Mouse (Mus musculus) intestine, embryonic 14.5 days (tissue): ENCODE results near the gene Ccdc92b. TPM values are rescaled to one million over a fixed set of nuclear protein-coding genes. Genes with fewer than 3 reads are reported as not detected.

Experiments used
- ATAC-seq: fragments of 200-750 bp; cut with Nextera tagmentation; replicated peaks from 2 replicates; pipeline ENCODE4 v1.8.0; 2017; ENCODE audit warnings: low read depth, moderate number of reproducible peaks, moderate TSS enrichment, moderate library complexity; ENCODE audit not compliant: low FRiP score, low TSS enrichment
- DNase-seq: peaks from one replicate; pipeline ENCODE4 v3.0.0-alpha.2; 2018; ENCODE audit warnings: low spot score
- H3K27ac ChIP-seq: fragments of 300-500 bp; sonication (generic); 2 replicates; pipeline ENCODE4 v1.5.1; 2014; ENCODE audit warnings: low read depth, mild to moderate bottlenecking, control low read depth
- H3K27me3 ChIP-seq: fragments of 300-500 bp; sonication (generic); replicated peaks from 2 replicates; pipeline ENCODE4 v1.6.1; 2014; ENCODE audit warnings: low read length, control low read depth; ENCODE audit not compliant: control insufficient read depth, insufficient read depth
- H3K36me3 ChIP-seq: fragments of 300-500 bp; sonication (generic); 2 replicates; pipeline ENCODE4 v1.6.1; 2014; ENCODE audit warnings: low read length, control low read depth; ENCODE audit not compliant: control insufficient read depth, insufficient read depth
- H3K4me1 ChIP-seq: fragments of 300-500 bp; sonication (generic); replicated peaks from 2 replicates; pipeline ENCODE4 v1.6.1; 2014; ENCODE audit warnings: low read length, control low read depth, mixed read lengths; ENCODE audit not compliant: control insufficient read depth, insufficient read depth
- H3K4me2 ChIP-seq: fragments of 300-500 bp; sonication (generic); 2 replicates; pipeline ENCODE4 v1.6.1; 2014; ENCODE audit warnings: low read length
- H3K4me3 ChIP-seq: fragments of 300-500 bp; sonication (generic); 2 replicates; pipeline ENCODE4 v1.5.1; 2014; ENCODE audit warnings: low read depth, low read length, control low read depth, mixed read lengths
- H3K9ac ChIP-seq: fragments of 300-500 bp; sonication (generic); 2 replicates; pipeline ENCODE4 v1.6.1; 2014; ENCODE audit warnings: mild to moderate bottlenecking, low read length
- H3K9me3 ChIP-seq: fragments of 300-500 bp; sonication (generic); 2 replicates; pipeline ENCODE4 v1.6.1; 2016; ENCODE audit warnings: low read length, control low read depth; ENCODE audit not compliant: control insufficient read depth
- WGBS: fragments of 180-500 bp; shearing (Covaris S2); extraction: QIAGEN DNeasy Blood & Tissue Kit; methylation state at CpG from one replicate; pipeline ENCODE4 v1.1.7; 2014; 5-methylcytosine and 5-hydroxymethylcytosine counted together
- polyA plus RNA-seq: library from polyadenylated mRNA; unstranded; fragments of >200 nt; fragmentation: Nextera tagmentation; extraction: Ambion mirVana; gene quantifications from 2 replicates; pipeline ENCODE4 v1.2.1, GENCODE M21; 2014

Gene Ccdc92b
- polyA plus RNA-seq, 1 experiment from 2014 or later, result 0.74 TPM

DNA sequence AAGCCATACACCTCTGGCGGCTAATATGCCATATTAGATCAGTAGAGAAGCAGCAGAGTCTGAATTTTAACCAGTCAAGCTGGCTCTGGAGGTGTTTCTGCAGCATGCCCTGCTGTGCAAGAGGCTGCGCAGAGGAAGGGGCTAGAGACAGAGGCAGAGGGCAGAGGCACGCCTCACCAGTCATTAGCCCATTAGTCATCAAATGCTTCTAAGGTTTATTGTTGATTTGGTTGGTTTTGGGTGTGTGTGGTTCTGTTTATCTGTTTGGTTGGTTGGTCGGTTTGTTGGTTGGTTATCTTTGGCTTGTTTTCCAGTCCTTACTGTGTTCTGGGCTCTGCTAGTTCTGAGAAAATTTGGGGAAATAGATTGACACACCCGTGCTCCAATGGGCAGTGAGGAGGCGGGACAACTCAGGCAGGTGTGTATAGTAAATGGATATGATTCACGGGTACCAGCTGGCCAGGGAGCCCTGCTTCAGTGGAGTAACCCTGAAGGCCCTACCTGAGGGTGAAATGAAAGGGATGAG lies 35.5 kb upstream of the Ccdc92b start:
- Histone ChIP-seq H3K36me3 (no peaks in the 10 kb centered on the region), H3K4me1 (no peaks in the 10 kb centered on the region), H3K9me3 (no peaks in the 10 kb centered on the region), H3K4me3 (no peak overlapping the region), H3K27me3 (peaks cover 26% of the 10 kb centered on the region), H3K4me2 (no peak overlapping the region), H3K9ac (no peak overlapping the region), H3K27ac (no peak overlapping the region)
- ATAC-seq, result no peak
- no peak for DNase-seq
- WGBS, result 68% methylated on average over 7 of the region's 7 CpGs

DNA sequence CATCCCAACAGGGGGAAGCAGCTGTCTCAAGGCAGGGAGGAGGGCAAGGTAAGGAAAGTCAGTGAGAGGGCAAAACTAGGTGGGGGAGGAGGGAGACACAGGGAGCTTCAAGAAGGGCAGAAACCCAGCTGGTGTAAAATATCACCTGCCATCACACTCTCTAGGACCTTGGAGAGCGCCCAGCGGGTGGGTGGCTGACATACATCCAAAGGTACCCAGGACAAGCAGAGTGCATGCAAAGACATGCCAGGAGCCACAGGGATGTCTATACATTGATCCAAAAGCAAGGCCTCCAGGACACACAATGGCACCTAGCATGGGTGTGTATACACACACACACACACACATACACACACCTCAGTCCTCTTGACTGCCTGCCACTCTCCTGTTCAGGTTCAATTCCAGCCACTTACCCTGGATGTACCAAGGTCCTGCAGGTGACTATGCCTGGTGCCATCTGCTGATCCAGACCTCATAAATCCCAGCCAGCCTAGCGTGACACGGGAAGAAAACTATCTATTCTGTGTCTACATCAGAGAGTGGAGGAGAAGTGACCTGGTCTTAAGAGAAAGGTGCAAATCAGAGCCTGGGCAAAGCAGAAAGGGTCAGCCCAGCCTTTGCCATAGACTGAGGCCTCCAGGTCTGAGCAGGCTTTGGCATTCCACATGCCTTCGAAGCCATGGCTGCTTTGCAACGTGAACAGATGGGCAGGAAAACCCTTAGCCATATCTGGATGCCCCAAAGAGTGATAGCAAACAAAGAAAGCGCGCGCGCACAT lies 34.3 kb upstream of the Ccdc92b start:
- H3K4me3 ChIP-seq, result no peak overlapping the region

DNA sequence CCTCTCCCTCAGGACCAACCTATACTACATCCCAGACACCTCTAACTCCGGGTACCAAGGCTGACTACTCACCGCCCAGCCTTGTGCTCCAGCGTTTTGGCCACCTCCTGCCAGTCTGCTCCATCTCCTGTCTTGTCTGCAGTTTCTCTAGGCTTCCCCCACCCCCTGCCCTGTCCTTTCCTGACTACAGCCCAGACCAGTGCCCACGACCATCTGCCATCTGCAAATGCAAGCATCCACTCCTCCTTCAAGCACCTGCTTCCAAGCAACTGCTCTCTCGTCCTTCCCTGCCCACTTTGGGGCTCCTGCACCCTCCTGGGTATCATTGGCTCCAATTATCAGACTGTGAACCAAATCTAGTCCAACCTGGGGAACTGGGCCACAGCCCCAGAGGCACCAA lies 33.0 kb upstream of the Ccdc92b start:
- no peak for ATAC-seq

More for the DNA sequence above, 34.3 kb upstream of the Ccdc92b start:
- no peak overlapping the region for H3K27ac ChIP-seq
- H3K9ac ChIP-seq, result no peak overlapping the region
- H3K9me3 ChIP-seq, result no peaks in the 10 kb centered on the region
- H3K27me3 ChIP-seq, result peaks cover 38% of the 10 kb centered on the region
- no peak overlapping the region for H3K4me2 ChIP-seq
- 0 out of 2 replicates have a peak, but pooled peaks cover 3% of the 10 kb centered on the region for H3K4me1 ChIP-seq
- no peak; the same call in 1 of the 2 replicates for ATAC-seq
- no peaks in the 10 kb centered on the region for H3K36me3 ChIP-seq
- 62% methylated on average over 10 of the region's 10 CpGs for WGBS
- peak; percentile 80 for DNase-seq

DNA sequence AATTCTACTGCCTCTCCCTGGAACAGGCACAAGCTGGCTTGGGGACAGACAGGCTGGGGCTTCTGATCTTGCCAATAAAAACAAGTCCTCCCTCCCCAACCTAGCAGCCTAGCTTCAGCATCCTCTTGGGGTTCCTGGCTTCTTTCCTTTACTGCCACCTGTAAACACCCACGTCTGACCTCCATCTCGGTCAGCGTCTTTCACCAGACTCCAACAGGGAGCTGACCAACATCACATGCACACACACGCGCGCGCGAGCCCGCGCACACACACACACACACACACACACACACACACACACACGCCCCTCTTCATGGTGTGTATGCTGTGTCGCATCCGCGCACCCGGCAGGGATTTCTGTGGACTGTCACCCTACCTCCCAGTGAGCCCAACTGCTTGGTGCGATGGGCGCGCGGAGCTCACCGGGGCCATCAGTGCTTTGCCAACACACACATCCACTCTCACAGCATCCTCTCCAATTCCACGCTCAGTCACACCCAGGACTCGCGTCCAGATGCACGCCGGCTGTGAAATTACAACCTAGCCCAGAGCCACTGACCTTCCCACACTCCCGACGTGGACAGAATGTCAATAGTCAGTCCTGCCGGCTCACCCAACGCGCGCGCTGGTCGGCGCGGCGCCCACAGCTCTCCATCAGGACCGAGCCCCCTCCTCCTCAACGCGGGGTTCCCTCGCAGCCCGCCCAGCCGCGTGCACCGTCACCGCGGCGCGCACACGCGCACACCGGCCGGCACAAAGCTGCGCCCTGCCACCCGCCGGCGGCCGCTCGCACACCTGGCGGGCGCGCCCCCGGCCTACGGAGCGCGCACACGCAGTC lies 29.8 kb upstream of the Ccdc92b start:
- Histone ChIP-seq H3K9me3 (no peaks in the 10 kb centered on the region), H3K9ac (no peak overlapping the region), H3K27me3 (peaks cover 68% of the 10 kb centered on the region), H3K27ac (no peak overlapping the region), H3K4me3 (peak overlapping the region; percentile 36), H3K4me2 (peak overlapping the region; percentile 58), H3K4me1 (0 out of 2 replicates have a peak, but pooled peaks cover 3% of the 10 kb centered on the region), H3K36me3 (no peaks in the 10 kb centered on the region)
- DNase-seq (peak; percentile 52), ATAC-seq (no peak)
- WGBS, result 4% methylated on average over 63 of the region's 66 CpGs

More for the DNA sequence above, 33.0 kb upstream of the Ccdc92b start:
- no peaks in the 10 kb centered on the region for H3K9me3 ChIP-seq
- H3K27ac ChIP-seq, result no peak overlapping the region
- H3K4me2 ChIP-seq, result no peak overlapping the region
- peaks cover 51% of the 10 kb centered on the region for H3K27me3 ChIP-seq
- no peak overlapping the region for H3K4me3 ChIP-seq
- H3K4me1 ChIP-seq, result 0 out of 2 replicates have a peak, but pooled peaks cover 3% of the 10 kb centered on the region
- no peaks in the 10 kb centered on the region for H3K36me3 ChIP-seq
- no peak for DNase-seq
- no peak overlapping the region for H3K9ac ChIP-seq
- WGBS, result 62% methylated on average over 5 of the region's 5 CpGs

DNA sequence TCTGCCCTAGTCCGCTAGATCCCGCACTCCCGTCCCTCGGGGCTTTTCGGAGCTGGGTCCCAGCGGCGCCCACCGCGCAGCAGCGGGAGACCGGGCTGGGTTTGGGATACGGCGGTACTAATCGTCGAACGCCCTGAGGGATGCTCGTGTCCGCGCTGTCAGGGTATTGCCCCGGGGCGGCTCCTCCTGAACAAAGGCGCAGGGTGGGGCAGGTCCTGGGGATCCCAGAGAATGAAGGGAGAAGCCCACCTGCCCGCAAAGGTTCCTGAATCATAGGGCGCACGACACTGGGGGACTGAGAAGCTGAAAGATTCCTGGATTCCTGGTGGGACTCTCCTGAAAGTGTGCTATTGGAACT lies 29.2 kb upstream of the Ccdc92b start:
- Histone ChIP-seq H3K9ac (no peak overlapping the region), H3K4me1 (0 out of 2 replicates have a peak, but pooled peaks cover 3% of the 10 kb centered on the region), H3K9me3 (no peaks in the 10 kb centered on the region), H3K27me3 (peaks cover 68% of the 10 kb centered on the region), H3K27ac (no peak overlapping the region), H3K36me3 (no peaks in the 10 kb centered on the region), H3K4me2 (peak overlapping the region; percentile 58), H3K4me3 (peak overlapping the region; percentile 36)
- ATAC-seq, result no peak
- WGBS, result under 1% methylated on average over 25 of the region's 25 CpGs
- no peak for DNase-seq

DNA sequence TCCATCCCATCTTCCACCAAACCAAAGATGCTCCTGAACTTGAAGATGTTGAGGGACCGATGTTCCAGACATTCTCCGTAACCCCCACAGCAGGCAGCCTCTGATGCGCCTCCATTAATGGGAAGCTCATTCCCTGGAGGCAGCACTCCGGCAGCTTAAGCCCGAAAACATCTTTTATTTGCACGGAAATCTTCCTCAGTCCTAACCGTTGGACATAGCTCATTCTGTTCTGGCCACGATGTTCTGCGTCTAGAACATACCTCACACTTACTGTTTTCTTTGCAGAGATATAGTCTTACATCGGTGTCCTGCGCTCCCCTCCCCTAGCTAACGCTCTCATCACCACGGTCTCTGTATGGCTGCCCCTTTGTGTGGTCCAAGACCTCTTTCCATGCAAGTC lies 28.7 kb upstream of the Ccdc92b start:
- Histone ChIP-seq H3K4me2 (no peak overlapping the region), H3K9ac (no peak overlapping the region), H3K36me3 (no peaks in the 10 kb centered on the region), H3K27me3 (peaks cover 68% of the 10 kb centered on the region), H3K9me3 (no peaks in the 10 kb centered on the region), H3K4me3 (no peak overlapping the region), H3K4me1 (0 out of 2 replicates have a peak, but pooled peaks cover 3% of the 10 kb centered on the region), H3K27ac (no peak overlapping the region)
- WGBS, result 37% methylated on average over 13 of the region's 13 CpGs
- DNase-seq (no peak), ATAC-seq (no peak)

DNA sequence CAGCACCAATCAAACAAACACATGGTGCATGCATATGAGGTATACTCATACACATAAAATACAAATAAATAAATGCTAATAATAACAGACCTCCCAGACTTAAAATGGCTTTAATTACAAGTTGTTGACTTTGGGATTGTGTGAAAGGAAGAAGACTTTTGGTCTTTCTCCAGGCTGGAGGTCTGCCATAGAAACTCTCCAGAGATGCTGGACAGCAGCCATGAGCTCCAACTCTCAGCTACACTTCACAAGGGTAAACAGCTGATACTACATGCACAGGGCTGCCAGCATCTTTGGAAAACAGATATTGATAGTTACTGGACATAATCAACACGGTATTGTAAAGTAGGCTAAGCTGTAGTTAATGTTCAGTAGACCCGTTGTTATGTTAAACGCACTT lies 27.2 kb upstream of the Ccdc92b start:
- Histone ChIP-seq H3K36me3 (no peaks in the 10 kb centered on the region), H3K4me1 (0 out of 2 replicates have a peak, but pooled peaks cover 3% of the 10 kb centered on the region), H3K27me3 (peaks cover 57% of the 10 kb centered on the region), H3K9me3 (no peaks in the 10 kb centered on the region), H3K9ac (no peak overlapping the region), H3K4me3 (no peak overlapping the region), H3K4me2 (no peak overlapping the region), H3K27ac (no peak overlapping the region)
- ATAC-seq (no peak), DNase-seq (no peak)
- 84% methylated on average over 3 of the region's 3 CpGs for WGBS

DNA sequence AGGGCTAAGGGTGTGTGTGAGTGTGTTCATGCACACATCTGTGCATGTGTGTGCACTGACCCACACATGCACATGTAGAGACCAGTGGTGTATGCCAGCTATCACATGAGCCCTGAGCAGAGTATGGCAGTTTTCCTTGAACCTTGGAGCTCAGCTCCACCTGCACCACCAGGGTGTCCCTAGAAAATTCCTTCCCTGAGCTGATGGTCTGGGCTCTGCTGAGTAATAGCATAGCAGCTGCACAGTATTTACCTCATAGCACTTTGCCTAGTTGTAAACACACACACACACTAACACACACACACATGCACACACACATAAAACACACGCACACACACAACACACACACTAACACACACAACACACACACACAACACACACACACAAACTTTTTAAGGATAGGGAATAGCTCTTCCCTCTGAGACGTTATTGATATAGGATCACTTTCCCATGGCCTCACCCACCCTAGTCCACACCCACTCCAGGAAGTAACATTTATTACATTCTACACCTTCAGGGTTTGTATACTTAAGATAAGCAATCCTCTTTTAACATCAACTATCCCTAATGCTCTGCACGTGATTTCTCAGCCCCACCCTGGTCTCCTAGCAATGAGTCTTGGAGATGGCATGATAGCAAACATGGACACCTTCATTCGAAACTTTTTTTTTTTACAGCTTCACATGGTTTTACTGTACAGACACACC lies 22.0 kb upstream of the Ccdc92b start:
- H3K4me2 ChIP-seq, result no peak overlapping the region
- ATAC-seq (peak; percentile 85), DNase-seq (no peak)
- H3K9ac ChIP-seq, result no peak overlapping the region
- peaks cover 7% of the 10 kb centered on the region for H3K27me3 ChIP-seq
- no peaks in the 10 kb centered on the region for H3K36me3 ChIP-seq
- no peak overlapping the region for H3K27ac ChIP-seq
- H3K4me1 ChIP-seq, result no peaks in the 10 kb centered on the region
- WGBS, result 48% methylated on average over 4 of the region's 4 CpGs
- no peak overlapping the region for H3K4me3 ChIP-seq
- H3K9me3 ChIP-seq, result no peaks in the 10 kb centered on the region
